Mouse (Mus musculus) erythroid progenitor cell, adult 5-6 weeks (primary cell): ENCODE measurements around the gene Ppfia1. TPM values are rescaled to one million over a fixed set of nuclear protein-coding genes. Genes with fewer than 3 reads are reported as not detected.
A peak's percentile ranks its signal among the peaks of the same experiment; 100 is the strongest.

Experiments used
- ATAC-seq: replicated peaks from 2 replicates; pipeline ENCODE4 v1.8.0; 2016; ENCODE audit warnings: moderate number of reproducible peaks, mild to moderate bottlenecking, moderate TSS enrichment, inconsistent platforms; ENCODE audit not compliant: poor library complexity, low FRiP score, severe bottlenecking
- total RNA-seq, 2 experiments: library from RNA; stranded (forward) in 1 of 2; stranded (reverse) in 1 of 2; fragments of 150-400 nt in 1 of 2; fragments of 186-747, 209-891 nt in 1 of 2; gene quantifications; 2 replicates each; pipeline versions ENCODE4 v1.2.3 to v1.2.4; 2015 to 2017; ENCODE audit warnings: low replicate concordance in 2 of 2

Ppfia1 gene
- total RNA-seq (2015; ENCODE audit: low replicate concordance) (24.9 and 83.4 TPM in 2 replicates), total RNA-seq (2017; ENCODE audit: low replicate concordance) (54.0 and 96.1 TPM in 2 replicates)

- ATAC-seq: peak; percentile 93
Measured at GRCm38 (mm10) chr7:144553237-144554122, at the start of gene Ppfia1. Ppfia1 (minus strand) TSS chr7:144553729.

GRCm38 (mm10) chr7:144600333-144600900, 46.9 kb upstream of the Ppfia1 start:
- ATAC-seq: no peak

GRCm38 (mm10) chr7:144589508-144589907, 36.0 kb upstream of the Ppfia1 start:
- no peak for ATAC-seq

- no peak for ATAC-seq
Measured at GRCm38 (mm10) chr7:144587291-144587690, 33.8 kb upstream of the Ppfia1 start.

GRCm38 (mm10) chr7:144585648-144586047, 32.1 kb upstream of the Ppfia1 start:
- ATAC-seq: no peak

- ATAC-seq: no peak
Measured at GRCm38 (mm10) chr7:144583619-144584018, 30.1 kb upstream of the Ppfia1 start.

- ATAC-seq: peak; percentile 77
Measured at GRCm38 (mm10) chr7:144582284-144582980, 28.9 kb upstream of the Ppfia1 start, which contains the start of gene Fadd. Fadd (minus strand) TSS chr7:144582463.

GRCm38 (mm10) chr7:144581559-144582283, 28.2 kb upstream of the Ppfia1 start:
- peak; percentile 71 for ATAC-seq

GRCm38 (mm10) chr7:144577876-144578275, 24.3 kb upstream of the Ppfia1 start:
- no peak for ATAC-seq

- no peak for ATAC-seq
Measured at GRCm38 (mm10) chr7:144572234-144572633, 18.7 kb upstream of the Ppfia1 start.

GRCm38 (mm10) chr7:144571598-144571997, 18.1 kb upstream of the Ppfia1 start:
- no peak for ATAC-seq

GRCm38 (mm10) chr7:144569428-144569827, 15.9 kb upstream of the Ppfia1 start:
- ATAC-seq: no peak

GRCm38 (mm10) chr7:144568091-144568490, 14.6 kb upstream of the Ppfia1 start:
- no peak for ATAC-seq

- ATAC-seq: no peak
Measured at GRCm38 (mm10) chr7:144566921-144567682, 13.6 kb upstream of the Ppfia1 start.

- no peak for ATAC-seq
Measured at GRCm38 (mm10) chr7:144563456-144564155, 10.1 kb upstream of the Ppfia1 start.

- ATAC-seq: no peak
Measured at GRCm38 (mm10) chr7:144562016-144562415, 8.5 kb upstream of the Ppfia1 start.

- no peak for ATAC-seq
Measured at GRCm38 (mm10) chr7:144560594-144560993, 7.1 kb upstream of the Ppfia1 start.

- no peak for ATAC-seq
Measured at GRCm38 (mm10) chr7:144558552-144558951, 5.0 kb upstream of the Ppfia1 start.

GRCm38 (mm10) chr7:144554123-144554472, 569 bp upstream of the Ppfia1 start:
- ATAC-seq: peak; percentile 16
